Mouse (Mus musculus): ENCODE measurements at regions not wholly inside any gene's neighbourhood (a gene's known extent, or its start where the extent isn't known, plus 50 kb on each side); places are given as distances from the start of the nearest gene placed in this dataset.

DNA sequence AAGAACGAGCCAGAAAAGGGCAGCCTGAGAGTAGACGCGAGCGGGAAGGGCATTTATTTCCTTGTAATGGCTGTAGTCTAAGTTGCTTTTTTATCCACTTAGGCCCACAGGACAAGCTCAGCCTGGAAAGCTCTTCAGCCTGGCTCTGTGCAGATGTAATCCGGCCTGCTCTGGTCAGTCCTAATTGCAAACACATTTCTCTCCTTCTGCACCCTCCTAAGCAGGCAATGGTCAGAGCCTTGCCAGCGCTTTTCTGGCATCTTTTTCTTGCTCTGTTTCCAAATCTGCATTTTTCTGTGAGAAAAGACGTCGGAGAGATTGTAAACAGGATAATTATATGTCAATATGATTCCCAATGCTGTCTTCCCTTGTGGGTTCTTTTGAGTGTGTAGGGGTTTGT, 224.3 kb upstream of the Tank start:
- DNase-seq (ENCODE audit: extremely low spot score) = peak; percentile 28

DNA sequence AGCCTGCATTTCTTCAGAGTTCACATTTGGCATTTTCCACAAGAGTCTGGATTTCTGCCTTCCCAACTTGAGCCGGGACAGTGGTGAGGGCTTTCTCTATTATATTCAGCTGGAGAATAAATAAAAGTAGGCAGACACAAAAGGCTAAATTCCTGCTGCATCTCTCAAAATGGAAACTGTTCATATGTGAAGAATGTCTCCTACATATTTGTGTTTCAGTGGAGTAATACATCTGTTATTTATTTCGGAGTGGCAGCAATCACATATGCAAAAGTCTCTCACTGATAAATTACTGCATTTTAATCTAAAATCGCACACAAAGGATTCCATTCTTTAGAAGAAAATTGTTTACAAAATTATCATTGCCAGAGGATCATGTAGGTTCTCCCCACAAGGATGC, 230.9 kb upstream of the Tank start:
- DNase-seq (ENCODE audit: extremely low spot score) = no peak

DNA sequence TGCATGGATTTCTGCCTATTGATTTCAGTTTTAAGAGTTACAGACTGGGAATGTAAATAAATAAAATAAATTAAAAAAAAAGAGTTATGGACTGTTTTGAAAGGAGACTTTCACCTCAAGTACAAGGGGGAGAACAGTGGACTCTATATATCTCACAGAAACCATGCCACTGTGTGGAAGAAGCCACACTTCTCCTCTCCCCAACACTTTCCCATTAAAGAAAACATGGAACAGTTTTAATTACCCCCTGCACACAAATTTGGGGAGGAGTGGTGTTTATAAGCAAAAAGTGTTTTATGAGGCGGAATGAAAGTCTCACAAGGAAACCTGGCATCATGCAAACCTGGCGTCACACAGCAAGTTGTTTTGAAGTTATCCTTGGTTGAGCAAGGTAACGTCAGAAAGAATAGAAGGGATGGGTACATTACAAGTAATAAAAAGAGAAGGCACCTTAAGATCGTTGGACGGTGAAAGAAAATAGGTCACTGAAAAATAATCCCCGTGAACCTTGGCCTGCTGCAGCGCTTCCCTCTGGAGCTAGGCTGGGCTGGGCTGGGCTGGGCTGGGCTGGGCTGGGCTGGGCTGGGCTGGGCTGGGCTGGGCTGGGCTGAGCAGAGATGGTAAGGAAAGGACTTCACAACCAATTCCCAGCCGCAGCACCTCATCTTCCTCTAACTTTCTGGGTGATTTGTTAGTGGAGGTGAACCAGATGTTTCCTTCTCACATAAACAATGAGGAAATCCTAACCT, 232.2 kb upstream of the Tank start:
- no peak for DNase-seq (ENCODE audit: extremely low spot score)

DNA sequence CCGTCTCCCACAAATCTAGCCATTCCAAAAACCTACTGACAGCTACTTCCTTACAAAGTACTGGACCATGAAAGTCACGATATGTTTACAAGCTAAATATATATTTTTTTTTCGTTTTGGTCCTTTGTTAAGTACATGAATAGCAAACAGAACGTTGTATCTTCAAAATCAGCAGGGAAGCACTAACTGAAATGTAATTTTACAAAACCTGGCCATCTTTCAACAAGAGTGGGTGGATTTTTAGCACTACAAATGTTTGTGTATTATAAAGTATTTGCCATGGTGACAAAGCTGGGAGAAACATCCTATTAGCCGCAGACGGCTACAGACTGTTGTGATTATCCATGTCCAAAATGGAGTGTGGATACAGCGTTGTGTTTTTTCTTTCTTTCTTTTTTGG, 233.1 kb upstream of the Tank start:
- no peak for DNase-seq (ENCODE audit: extremely low spot score)

DNA sequence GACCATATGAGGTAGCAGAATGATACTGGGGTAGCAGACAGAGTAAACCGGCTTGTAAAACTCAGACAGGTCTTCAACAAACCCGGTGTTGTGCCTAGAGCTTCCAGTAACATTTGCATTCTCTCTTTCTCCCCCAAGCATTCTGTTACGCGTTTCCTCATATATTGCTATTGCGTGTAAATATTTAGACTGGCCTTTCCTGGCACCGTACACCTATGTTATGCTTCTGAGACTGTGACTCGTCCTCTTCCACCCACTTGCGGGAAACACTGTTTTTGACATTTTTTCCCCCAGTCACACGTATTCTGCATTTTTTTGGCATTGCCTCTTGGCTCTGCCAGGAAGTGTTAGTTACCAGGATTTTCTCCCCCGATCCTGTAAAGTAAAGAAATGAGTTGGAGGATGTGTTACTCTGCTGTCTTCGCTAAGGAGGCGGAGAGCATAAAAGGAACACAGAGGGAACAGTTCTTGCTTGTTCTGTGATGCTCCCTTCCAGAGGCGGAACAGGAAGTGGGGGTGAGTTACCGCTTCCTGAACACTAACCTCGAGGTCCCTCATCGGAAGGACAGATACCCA, 233.7 kb upstream of the Tank start:
- DNase-seq (ENCODE audit: extremely low spot score) = no peak

DNA sequence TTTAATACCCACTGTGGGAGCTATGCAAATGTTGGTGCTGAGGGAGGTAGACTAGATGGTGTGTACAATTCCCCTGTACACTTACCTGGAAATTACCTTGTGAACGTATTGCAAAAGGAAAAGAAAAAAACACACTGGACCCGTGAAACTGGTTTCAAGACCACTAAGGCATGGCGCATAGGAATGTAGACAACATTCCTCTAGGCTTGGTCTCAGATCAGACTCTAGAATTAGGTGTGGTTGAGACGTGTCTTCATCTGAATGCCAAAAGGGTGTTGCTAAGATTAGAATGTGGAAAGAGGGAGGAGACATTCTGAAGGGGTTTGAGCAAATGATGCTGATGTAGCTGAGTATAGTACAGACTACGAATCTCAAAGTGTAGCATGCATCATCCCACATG, 237.1 kb upstream of the Tank start:
- no peak for DNase-seq (ENCODE audit: extremely low spot score)

DNA sequence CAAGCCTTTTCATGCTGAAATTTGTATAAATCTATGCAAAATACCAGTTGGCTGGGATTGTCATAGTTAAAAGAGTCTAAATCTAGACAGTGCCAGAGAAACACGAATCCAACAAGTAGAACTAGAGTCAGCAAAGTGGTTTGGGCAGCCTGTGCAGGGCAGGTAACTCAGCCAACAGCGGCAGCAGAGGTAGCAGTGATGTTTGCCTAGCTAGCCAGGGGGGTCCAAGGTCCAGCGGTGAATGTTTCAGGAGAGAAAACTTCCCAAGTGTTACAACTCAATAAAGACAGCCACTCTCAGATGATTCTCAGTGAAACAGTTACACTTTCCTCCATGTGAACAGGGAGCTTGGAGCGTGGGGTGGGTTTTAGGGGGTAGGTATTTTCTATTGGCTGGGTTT, 259.2 kb upstream of the Tank start:
- DNase-seq (ENCODE audit: extremely low spot score) = no peak

DNA sequence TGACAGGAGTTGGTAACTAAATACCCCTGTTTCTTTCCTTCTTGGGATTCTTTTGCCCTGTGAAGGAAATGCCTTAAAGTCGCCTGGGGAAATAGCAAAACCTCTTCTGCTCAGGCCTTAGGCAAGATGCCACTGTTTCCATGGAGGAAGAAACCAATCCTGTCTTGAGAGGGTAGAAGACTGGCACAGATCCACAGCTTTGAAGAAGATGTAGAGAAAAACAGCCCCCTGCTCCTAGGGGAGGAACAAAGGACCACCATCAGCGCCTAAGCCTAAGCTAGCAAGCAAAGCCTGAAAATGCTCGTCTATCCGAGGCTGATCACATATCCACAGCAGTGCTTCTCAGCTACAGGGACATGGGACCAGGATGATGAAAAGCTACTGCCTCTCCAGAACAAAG, 268.0 kb upstream of the Tank start:
- DNase-seq (ENCODE audit: extremely low spot score) = no peak

DNA sequence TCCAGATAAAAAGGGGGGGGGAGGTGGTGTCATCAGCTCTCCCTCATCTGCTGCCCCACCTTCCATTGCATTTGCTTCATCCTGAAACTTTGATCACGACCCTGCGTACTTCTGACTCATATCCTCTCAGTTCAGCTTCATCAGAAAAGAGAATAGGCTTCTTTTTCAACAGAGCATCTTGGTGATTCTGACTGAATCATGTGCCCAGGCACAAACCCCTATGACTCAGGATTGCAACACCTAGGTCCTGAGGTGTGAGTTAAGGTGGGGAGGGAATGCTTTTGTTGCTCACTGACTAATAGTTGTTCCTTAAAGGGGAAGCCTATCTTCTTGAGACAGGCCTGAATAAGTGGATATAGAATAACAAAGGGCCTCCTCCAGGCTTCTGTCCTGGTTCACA, 269.2 kb upstream of the Tank start:
- DNase-seq (ENCODE audit: extremely low spot score) = no peak

DNA sequence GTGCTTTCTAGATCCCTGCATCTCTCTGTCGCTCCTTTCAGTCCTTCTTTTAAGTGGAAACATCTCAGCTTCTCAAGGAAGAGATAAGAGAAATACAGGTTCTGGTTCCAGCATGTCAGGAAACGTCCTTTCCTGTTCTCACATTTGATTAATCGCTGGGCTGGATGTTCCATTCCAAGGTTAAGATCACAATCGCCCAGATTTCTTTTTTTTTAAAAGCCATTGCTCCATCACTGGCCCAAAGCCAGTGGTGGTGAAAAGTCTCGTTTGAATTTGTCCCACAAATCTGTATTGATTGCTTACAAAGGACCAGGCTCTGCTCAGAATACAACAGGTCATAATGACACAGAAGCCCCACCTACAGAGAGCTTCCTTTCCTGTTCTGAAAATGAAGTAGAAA, 281.2 kb upstream of the Tank start:
- DNase-seq (ENCODE audit: extremely low spot score) = no peak

DNA sequence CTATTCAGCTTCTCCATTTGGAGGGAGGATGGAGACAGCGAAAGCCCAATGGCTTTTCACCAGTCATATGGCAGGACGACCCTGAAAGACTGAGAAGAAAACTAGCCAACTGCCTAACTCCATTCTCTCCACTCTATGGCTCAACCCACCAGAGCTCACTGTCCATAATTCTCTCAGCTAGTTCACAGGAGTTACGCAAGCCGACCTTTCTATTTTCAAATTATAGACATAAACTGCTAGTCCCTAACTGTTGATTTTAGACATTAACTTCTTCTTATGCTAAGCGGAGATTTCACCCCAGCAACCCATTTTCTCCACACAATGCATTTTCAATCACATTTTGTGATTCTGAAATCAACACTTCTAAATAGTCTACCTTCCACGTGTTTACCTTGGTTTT, 281.8 kb upstream of the Tank start:
- no peak for DNase-seq (ENCODE audit: extremely low spot score)

DNA sequence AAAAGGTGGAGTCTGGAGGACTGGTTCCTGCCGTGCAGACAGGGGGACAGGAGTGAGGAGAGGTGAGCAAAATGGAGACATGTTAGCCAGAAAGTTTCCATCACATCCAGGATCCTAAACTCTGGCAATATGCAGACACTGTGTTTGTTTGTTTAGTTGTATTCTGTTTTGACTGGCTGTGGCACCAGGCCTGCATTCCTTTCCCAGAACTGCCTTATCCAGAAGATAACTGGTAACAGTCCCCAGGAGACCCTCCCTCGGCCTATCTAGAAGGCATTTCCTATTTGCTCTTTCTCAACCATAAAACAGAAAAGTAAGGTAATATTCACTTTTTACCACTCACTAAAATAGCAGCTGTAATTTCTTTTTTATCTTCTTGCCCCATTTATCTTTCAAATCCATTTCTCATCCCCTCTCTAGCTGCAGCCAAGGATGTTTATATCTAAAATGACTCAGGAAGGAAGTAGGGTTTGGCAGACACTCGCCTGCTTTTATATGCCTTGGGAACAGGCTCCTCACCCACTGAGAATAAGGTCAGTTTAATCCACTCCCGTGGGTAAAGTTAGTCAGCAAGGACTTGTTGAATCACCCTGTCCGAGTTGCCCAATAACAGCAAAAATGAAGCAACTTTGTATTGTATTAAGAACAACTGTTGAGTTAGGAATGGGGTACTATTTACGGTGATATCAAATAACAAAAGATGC, 283.0 kb upstream of the Tank start:
- DNase-seq (ENCODE audit: extremely low spot score) = no peak

DNA sequence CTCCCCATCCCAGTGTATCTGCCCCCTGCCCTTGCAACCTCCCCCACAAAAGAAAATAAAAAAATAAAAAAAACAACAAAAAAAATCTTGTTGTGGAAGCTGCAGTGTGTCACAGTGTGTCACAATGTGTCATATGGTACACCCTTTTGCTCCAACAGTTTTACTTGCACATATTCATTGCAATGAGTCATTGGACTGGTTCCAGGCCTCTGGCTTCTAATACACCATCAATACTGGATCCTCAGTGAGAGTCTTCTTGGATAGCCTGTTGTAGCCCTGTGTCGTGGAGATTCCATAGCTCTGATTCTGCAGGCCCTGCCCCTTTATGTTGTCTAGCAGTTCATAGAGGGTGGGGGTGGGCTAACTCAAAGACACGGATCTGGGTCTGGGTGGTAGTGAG, 290.1 kb upstream of the Tank start:
- no peak for DNase-seq (ENCODE audit: extremely low spot score)

DNA sequence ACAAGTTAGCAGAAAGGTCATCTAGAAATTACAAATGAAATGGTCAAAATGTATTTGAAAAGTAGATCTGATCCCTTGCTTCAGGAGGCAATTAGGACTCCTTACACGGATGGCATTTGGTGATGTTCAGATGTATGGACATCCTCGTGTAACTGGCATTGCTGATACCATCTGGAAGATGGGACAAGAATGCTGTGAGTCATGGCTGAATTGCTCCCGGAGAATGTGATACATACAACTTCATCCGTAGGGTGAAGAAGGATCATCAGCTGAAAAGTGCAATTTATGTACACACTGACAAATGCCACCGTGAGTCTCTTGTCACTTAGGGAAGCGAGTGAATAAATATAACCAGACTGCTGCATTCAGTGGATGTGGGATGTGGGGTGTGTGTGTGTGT, 293.7 kb upstream of the Tank start:
- no peak for DNase-seq (ENCODE audit: extremely low spot score)

DNA sequence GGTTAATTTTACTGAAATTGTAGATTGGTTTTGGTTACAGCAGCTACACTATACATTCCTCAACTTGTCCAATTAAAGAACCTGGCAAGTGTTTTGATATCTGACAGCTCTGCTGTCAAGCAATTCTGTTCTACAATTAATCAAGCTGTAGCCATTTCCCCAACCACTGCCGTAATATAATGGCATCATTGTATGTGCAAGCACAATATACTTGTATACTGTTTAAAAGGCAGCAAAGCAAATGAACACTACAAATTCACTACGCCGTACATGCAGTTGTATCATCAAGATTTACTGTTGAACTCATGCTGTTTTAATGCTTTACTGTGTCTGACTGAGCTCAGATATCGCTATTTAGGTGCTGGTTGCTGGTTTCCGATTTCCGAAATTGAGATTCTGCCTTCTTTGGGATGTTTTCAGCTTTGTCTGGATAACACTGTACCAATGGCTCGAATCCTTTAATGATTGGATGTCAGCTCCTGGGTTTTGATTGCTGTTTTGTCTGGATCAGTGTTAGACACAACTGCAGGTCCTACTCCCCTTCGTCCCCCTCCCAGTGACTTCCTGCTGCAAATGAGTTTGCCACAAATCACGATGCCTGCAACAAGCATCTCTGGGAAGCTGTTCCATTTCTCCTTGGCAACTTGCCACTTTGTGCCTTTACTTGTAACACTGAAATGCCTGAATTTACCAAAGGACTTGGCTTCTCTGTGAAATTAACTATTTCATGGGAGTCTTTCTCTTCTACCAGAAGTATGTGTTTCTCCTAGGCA, 294.4 kb upstream of the Tank start:
- DNase-seq (ENCODE audit: extremely low spot score) = no peak

DNA sequence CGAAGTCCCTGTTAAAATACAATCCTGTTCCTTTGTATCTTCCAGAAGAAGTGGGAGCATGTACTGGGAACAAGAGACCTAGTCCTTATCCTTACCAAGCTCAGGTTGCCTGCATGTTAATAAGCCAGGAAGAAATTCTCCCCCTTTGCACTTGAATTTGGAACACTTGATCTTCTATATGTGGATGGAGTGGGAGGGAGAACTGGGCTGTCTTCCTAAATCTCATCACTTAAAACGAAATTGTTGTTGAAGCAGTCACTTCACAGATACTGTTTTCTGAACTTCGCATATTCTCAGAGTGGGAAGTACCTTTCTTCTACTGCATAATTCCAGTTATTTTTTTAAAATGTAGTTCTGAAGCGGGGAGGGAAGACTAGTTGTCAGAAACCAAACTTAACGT, 305.7 kb upstream of the Tank start:
- no peak for DNase-seq (ENCODE audit: extremely low spot score)

DNA sequence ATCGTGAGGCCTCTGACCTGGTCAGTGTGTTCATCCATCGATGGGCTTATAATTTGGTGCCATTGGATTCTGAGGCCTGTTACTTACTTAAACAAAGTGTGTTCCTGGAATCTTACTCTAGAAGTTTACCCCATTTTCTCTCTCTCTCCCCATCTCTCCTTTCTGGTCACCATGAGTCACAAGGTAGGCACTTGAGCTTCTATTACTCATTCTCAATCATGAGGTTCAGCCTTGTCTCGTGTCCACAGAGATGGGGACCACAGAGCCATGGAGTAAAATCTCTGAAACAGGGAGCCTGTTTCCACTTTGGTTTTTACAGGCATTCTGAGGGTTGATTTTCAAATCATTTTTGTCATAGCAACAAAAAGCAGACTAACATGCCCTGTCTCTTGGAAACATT, 304.7 kb upstream of the Rbms1 start:
- no peak for DNase-seq (ENCODE audit: extremely low spot score)

DNA sequence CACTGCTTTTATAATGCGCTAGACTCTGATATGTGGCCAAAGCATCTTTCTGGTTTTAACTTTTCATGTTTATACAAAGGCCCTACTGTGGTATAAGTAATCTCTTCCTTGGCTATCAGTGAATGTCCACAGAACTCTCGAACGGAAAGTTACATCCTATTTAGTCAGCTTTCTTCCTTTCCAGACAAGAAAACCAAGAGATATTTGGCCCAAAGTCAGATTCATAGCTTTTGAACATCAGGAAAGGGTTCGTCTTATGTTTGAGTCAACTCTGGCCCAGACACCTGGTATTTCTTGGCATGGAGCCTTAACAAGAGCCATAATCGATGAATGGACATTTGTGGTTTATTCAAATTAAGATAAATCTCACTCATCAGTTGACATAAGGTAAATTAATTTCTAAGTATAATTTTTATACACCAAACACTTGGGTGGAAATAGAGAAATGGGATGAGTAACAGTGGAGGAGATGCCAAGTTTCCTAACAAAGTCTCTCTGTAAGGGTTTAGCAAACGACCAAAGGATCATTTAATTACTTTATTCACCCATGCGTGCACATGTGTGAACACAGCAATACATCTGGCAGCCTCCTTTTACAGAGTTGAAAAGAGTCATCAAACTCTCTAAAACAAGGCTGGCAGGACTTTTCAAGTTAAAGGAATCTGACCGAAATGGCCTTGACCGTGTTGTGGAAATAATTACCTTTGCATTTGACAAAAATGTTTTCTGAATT, 287.2 kb upstream of the Rbms1 start:
- DNase-seq (ENCODE audit: extremely low spot score) = no peak

DNA sequence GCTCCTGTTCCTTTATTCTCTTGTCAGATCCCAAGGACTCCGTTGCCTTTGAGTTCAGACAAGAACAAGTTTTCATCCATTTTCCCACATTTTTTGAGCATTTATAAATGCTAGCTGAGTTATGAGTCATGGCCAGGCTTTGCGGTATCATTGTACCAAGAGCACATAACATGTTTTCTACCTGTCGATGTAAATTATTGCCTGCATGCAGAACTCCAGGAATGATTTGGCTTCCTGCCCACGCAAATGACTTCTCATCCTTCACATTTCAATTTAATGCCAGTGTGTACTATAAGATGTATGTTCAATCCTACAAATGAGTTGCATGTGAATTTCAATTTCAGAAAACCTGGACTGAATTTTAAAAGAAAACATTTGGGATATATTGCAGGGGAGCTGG, 285.0 kb upstream of the Rbms1 start:
- DNase-seq (ENCODE audit: extremely low spot score) = no peak

DNA sequence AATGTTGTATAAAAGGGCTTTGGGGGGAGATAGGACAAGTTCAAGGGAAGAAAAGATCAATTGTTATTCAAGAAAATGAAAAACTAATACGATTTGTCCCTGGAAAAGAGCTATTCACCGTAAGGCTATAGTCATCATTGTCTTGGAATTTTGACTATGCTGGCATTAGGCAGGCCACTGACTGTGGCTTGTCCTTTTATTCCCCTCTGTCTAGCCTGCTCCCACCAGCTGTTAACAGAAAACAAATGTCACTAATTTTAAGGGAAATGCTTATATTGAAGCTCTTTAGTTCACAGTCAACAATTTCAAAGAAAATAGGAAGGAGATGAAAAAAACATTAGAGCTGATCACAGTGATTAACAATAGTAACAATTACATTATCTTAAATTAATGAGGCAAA, 284.3 kb upstream of the Rbms1 start:
- no peak for DNase-seq (ENCODE audit: extremely low spot score)

DNA sequence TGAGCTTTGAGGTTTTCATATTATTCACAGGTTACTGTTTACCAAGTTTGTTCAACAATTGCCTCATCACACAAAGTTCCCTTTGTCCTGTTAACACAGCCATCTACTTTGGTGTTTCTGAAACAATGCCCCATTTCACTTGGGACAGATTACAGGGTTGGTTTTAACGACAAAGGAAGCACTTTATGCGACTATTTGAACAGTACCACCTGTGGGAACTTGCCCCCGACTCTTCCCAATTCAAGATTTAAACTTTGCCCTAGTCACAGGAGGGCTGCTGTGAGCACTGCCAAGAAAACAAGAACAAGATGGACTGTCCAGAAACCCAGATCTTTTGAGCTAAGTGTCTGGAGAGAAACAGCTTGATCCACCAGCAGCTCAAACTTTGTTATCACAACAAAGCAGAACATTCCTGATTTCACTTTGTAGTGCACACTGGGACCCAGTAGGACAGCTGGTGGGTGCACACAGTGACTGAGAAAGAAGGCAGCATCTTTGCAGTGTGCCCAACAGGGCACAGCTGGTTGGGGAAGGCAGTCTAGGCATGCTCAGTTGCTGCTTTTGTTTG, 283.8 kb upstream of the Rbms1 start:
- DNase-seq (ENCODE audit: extremely low spot score) = peak; percentile 24

DNA sequence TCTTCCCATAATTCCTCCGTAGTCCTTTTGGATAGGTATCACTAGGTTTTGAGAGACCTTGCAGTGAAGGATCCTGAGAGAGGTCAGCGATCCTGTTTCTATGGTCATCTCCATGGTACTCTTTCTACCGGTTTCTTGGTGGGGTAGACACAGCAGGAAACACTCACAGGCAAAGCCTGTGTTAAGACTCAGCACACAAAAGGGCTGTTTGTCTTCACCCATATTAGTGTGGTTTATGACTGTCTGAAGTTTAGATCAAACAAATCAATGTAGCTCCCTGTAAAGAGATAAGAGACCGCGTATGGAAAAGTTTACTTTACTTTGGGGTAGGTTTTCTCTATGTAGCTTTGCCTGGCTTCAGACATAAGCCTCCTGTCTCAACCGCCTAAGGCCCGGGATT, 282.5 kb upstream of the Rbms1 start:
- no peak for DNase-seq (ENCODE audit: extremely low spot score)

All from embryo, embryonic 9.5 days (tissue).